Mouse (Mus musculus): ENCODE results near the gene Olfr1024. TPM values are rescaled to one million over a fixed set of nuclear protein-coding genes. Genes with fewer than 3 reads are reported as not detected.

The Olfr1024 gene
- not detected in 2 replicates for polyA plus RNA-seq (2012; rRNA removed)

- Histone ChIP-seq H3K4me3 (ENCODE audit: control insufficient read depth, insufficient read depth, low read length) (no peak within 1 kb of the TSS), H3K36me3 (ENCODE audit: control insufficient read depth, insufficient read depth, low read length) (no peaks in the 10 kb centered on the region), H3K27ac (ENCODE audit: control insufficient read depth, insufficient read depth, low read length) (no peak within 1 kb of the TSS), H3K27me3 (ENCODE audit: control insufficient read depth, insufficient read depth, low read length) (no peaks in the 10 kb centered on the region), H3K4me1 (replicated peaks; ENCODE audit: control insufficient read depth, insufficient read depth, low read length) (no peaks in the 10 kb centered on the region)
- WGBS, result 89% methylated on average over 3 of the region's 3 CpGs
- no peak for DNase-seq
- TF ChIP-seq CTCF (IDR thresholded peaks at IDR 0.05; ENCODE audit: borderline replicate concordance, control insufficient read depth, extremely low read depth, insufficient read depth, low read length, poor library complexity) (no peak), POLR2A (IDR thresholded peaks at IDR 0.05; ENCODE audit: control insufficient read depth, extremely low read depth, insufficient read depth, low read length, poor library complexity) (no peak)
Measured at GRCm38 (mm10) chr2:85904952-85905351, at the start of gene Olfr1024. Gene Olfr1024 (minus strand): TSS chr2:85905052.

- Histone ChIP-seq H3K36me3 (ENCODE audit: control insufficient read depth, insufficient read depth, low read length) (no peaks in the 10 kb centered on the region), H3K4me3 (ENCODE audit: control insufficient read depth, insufficient read depth, low read length) (no peak within 1 kb of the TSS), H3K27ac (ENCODE audit: control insufficient read depth, insufficient read depth, low read length) (no peak within 1 kb of the TSS), H3K27me3 (ENCODE audit: control insufficient read depth, insufficient read depth, low read length) (no peaks in the 10 kb centered on the region), H3K4me1 (replicated peaks; ENCODE audit: control insufficient read depth, insufficient read depth, low read length) (no peaks in the 10 kb centered on the region)
- WGBS, result 88% methylated on average over 1 of the region's 1 CpGs
- TF ChIP-seq POLR2A (IDR thresholded peaks at IDR 0.05; ENCODE audit: control insufficient read depth, extremely low read depth, insufficient read depth, low read length, poor library complexity), result no peak
- no peak for TF ChIP-seq CTCF (IDR thresholded peaks at IDR 0.05; ENCODE audit: borderline replicate concordance, control insufficient read depth, extremely low read depth, insufficient read depth, low read length, poor library complexity)
- no peak for DNase-seq
Measured at GRCm38 (mm10) chr2:85950137-85950536, 45.3 kb upstream of the Olfr1024 start, which contains the start of gene Olfr1028. Gene Olfr1028 (plus strand): TSS chr2:85950437.

DNA sequence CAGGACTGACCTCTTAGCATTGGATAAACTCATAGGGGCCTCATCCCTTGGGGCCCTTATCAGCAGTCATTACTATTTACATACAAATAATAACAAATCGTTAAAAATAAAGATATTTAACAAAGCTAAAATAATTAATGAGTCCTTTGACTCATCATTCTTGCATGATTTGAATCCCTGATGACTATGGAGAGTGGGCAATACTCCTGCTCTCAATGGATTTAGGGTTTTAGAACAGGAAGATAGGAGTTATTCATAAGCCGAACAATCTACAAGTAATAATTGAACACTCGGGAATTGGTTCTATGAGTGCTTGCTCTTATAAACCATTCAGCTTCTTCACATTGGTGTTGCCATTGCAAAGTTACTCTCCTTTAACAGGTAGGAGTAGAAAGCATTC, 16.4 kb upstream of the Olfr1024 start, which contains the start of gene Olfr1026:
Gene Olfr1026, plus strand, starts transcription at position 301 of the 400 bp plus-strand sequence.
- no peak for TF ChIP-seq POLR2A (IDR thresholded peaks at IDR 0.05; ENCODE audit: control insufficient read depth, extremely low read depth, insufficient read depth, low read length, poor library complexity)
- no peak for TF ChIP-seq CTCF (IDR thresholded peaks at IDR 0.05; ENCODE audit: borderline replicate concordance, control insufficient read depth, extremely low read depth, insufficient read depth, low read length, poor library complexity)
- H3K27ac ChIP-seq (ENCODE audit: control insufficient read depth, insufficient read depth, low read length), result no peak within 1 kb of the TSS
- DNase-seq, result no peak
- no peaks in the 10 kb centered on the region for H3K27me3 ChIP-seq (ENCODE audit: control insufficient read depth, insufficient read depth, low read length)
- H3K4me3 ChIP-seq (ENCODE audit: control insufficient read depth, insufficient read depth, low read length), result no peak within 1 kb of the TSS
- no peaks in the 10 kb centered on the region for H3K4me1 ChIP-seq (replicated peaks; ENCODE audit: control insufficient read depth, insufficient read depth, low read length)
- WGBS, result 93% methylated on average over 3 of the region's 3 CpGs
- H3K36me3 ChIP-seq (ENCODE audit: control insufficient read depth, insufficient read depth, low read length), result no peaks in the 10 kb centered on the region

DNA sequence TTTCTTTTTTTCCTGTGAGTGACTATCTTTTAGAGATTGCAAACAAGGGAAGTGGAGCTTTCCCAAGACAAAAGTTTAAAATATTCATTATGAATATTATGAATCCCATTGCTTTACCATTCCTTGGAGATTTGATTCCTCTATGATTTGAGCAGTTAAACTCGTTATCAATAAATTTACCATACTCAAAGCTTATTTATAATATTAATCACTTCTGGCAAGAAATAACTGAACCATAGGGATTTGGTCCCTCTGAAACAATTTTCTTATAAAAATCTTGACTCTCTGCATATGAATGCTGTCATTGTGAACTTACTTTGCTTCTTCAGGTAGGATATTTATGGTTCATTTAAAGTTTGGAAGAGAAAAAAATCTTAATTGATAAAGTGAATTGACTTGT, 10.0 kb upstream of the Olfr1024 start, which contains the start of gene Olfr1025-ps1:
Gene Olfr1025-ps1, plus strand, starts transcription at position 301 of the 400 bp plus-strand sequence.
- H3K4me3 ChIP-seq (ENCODE audit: control insufficient read depth, insufficient read depth, low read length), result no peak within 1 kb of the TSS
- H3K27me3 ChIP-seq (ENCODE audit: control insufficient read depth, insufficient read depth, low read length), result no peaks in the 10 kb centered on the region
- no peaks in the 10 kb centered on the region for H3K4me1 ChIP-seq (replicated peaks; ENCODE audit: control insufficient read depth, insufficient read depth, low read length)
- TF ChIP-seq CTCF (IDR thresholded peaks at IDR 0.05; ENCODE audit: borderline replicate concordance, control insufficient read depth, extremely low read depth, insufficient read depth, low read length, poor library complexity) (no peak), POLR2A (IDR thresholded peaks at IDR 0.05; ENCODE audit: control insufficient read depth, extremely low read depth, insufficient read depth, low read length, poor library complexity) (no peak)
- DNase-seq, result no peak
- WGBS, result 65% methylated on average over 1 of the region's 1 CpGs
- H3K36me3 ChIP-seq (ENCODE audit: control insufficient read depth, insufficient read depth, low read length), result no peaks in the 10 kb centered on the region
- no peak within 1 kb of the TSS for H3K27ac ChIP-seq (ENCODE audit: control insufficient read depth, insufficient read depth, low read length)

DNA sequence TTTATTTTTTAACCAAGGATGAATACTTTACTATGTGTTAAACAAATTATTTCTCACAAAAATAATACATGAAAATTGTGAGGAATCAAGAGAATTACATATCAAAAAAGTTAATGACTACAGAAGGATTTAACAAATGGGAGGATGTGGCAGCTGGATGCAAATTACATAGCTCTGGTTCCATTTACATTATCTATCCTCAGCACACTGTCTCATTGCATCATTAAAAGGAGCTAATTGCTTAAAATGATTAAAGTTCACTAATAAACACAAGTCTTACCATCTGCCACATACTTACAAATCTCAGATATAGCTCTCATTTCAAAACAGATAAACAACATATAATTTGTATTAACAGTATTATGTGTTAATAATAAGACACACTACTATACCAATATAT, 8.3 kb upstream of the Olfr1024 start:
- Histone ChIP-seq H3K4me3 (ENCODE audit: control insufficient read depth, insufficient read depth, low read length) (no peak overlapping the region), H3K27ac (ENCODE audit: control insufficient read depth, insufficient read depth, low read length) (no peak overlapping the region), H3K36me3 (ENCODE audit: control insufficient read depth, insufficient read depth, low read length) (no peaks in the 10 kb centered on the region), H3K4me1 (replicated peaks; ENCODE audit: control insufficient read depth, insufficient read depth, low read length) (no peaks in the 10 kb centered on the region), H3K27me3 (ENCODE audit: control insufficient read depth, insufficient read depth, low read length) (no peaks in the 10 kb centered on the region)
- DNase-seq, result no peak
- TF ChIP-seq CTCF (IDR thresholded peaks at IDR 0.05; ENCODE audit: borderline replicate concordance, control insufficient read depth, extremely low read depth, insufficient read depth, low read length, poor library complexity) (no peak), POLR2A (IDR thresholded peaks at IDR 0.05; ENCODE audit: control insufficient read depth, extremely low read depth, insufficient read depth, low read length, poor library complexity) (no peak)

DNA sequence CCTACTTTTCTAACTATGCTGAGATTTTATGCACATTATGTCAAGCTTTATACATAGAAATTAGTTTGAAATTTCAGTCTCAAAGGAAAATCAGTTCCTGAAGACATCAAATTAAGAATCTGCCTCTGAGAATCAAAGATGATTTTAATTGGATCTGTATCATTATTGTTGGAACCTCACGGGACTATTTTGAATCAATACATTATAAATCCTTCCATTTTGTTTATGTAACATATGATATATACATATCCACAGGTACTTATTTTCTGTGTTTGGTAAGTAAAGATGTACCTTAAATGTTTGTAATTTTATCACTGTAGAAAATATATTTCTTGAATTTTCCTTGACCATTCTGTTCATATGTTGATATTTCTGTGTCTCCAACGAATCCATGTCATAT, 19.5 kb downstream of the Olfr1024 start, which contains the start of gene Olfr1023:
Gene Olfr1023, plus strand, starts transcription at position 301 of the 400 bp plus-strand sequence.
- Histone ChIP-seq H3K36me3 (ENCODE audit: control insufficient read depth, insufficient read depth, low read length) (no peaks in the 10 kb centered on the region), H3K27ac (ENCODE audit: control insufficient read depth, insufficient read depth, low read length) (no peak within 1 kb of the TSS), H3K4me1 (replicated peaks; ENCODE audit: control insufficient read depth, insufficient read depth, low read length) (no peaks in the 10 kb centered on the region), H3K4me3 (ENCODE audit: control insufficient read depth, insufficient read depth, low read length) (no peak within 1 kb of the TSS), H3K27me3 (ENCODE audit: control insufficient read depth, insufficient read depth, low read length) (no peaks in the 10 kb centered on the region)
- 70% methylated on average over 2 of the region's 2 CpGs for WGBS
- DNase-seq, result no peak
- no peak for TF ChIP-seq POLR2A (IDR thresholded peaks at IDR 0.05; ENCODE audit: control insufficient read depth, extremely low read depth, insufficient read depth, low read length, poor library complexity)
- TF ChIP-seq CTCF (IDR thresholded peaks at IDR 0.05; ENCODE audit: borderline replicate concordance, control insufficient read depth, extremely low read depth, insufficient read depth, low read length, poor library complexity), result no peak

- no peaks in the 10 kb centered on the region for H3K27me3 ChIP-seq (ENCODE audit: control insufficient read depth, insufficient read depth, low read length)
- no peak for DNase-seq
- no peak within 1 kb of the TSS for H3K27ac ChIP-seq (ENCODE audit: control insufficient read depth, insufficient read depth, low read length)
- no peak for TF ChIP-seq CTCF (IDR thresholded peaks at IDR 0.05; ENCODE audit: borderline replicate concordance, control insufficient read depth, extremely low read depth, insufficient read depth, low read length, poor library complexity)
- TF ChIP-seq POLR2A (IDR thresholded peaks at IDR 0.05; ENCODE audit: control insufficient read depth, extremely low read depth, insufficient read depth, low read length, poor library complexity), result no peak
- 68% methylated on average over 2 of the region's 2 CpGs for WGBS
- no peaks in the 10 kb centered on the region for H3K36me3 ChIP-seq (ENCODE audit: control insufficient read depth, insufficient read depth, low read length)
- no peaks in the 10 kb centered on the region for H3K4me1 ChIP-seq (replicated peaks; ENCODE audit: control insufficient read depth, insufficient read depth, low read length)
- H3K4me3 ChIP-seq (ENCODE audit: control insufficient read depth, insufficient read depth, low read length), result no peak within 1 kb of the TSS
Measured at GRCm38 (mm10) chr2:85868294-85868693, 36.6 kb downstream of the Olfr1024 start, which contains the start of gene Olfr1022. Gene Olfr1022 (plus strand): TSS chr2:85868594.

Other genes with a start within 250 kb of the Olfr1024 start
- not detected in 2 replicates for gene Olfr154, start 240.6 kb downstream of the Olfr1024 start, polyA plus RNA-seq (2012; rRNA removed)
- not detected in 2 replicates for gene Olfr1006, start 226.3 kb downstream of the Olfr1024 start, polyA plus RNA-seq (2012; rRNA removed)
- not detected in 2 replicates for gene Olfr1008, start 215.6 kb downstream of the Olfr1024 start, polyA plus RNA-seq (2012; rRNA removed)
- gene Olfr1009, start 189.6 kb downstream of the Olfr1024 start, polyA plus RNA-seq (2012; rRNA removed), result not detected in 2 replicates
- gene Olfr1012, start 142.3 kb downstream of the Olfr1024 start, polyA plus RNA-seq (2012; rRNA removed), result not detected in 2 replicates
- gene Olfr1013, start 138.0 kb downstream of the Olfr1024 start, polyA plus RNA-seq (2012; rRNA removed), result not detected in 2 replicates
- not detected in 2 replicates for gene Olfr1014, start 132.3 kb downstream of the Olfr1024 start, polyA plus RNA-seq (2012; rRNA removed)
- gene Olfr1015, start 123.0 kb downstream of the Olfr1024 start, polyA plus RNA-seq (2012; rRNA removed), result not detected in 2 replicates
- not detected in 2 replicates for gene Olfr1016, start 102.5 kb downstream of the Olfr1024 start, polyA plus RNA-seq (2012; rRNA removed)
- gene Olfr1018, start 86.6 kb downstream of the Olfr1024 start, polyA plus RNA-seq (2012; rRNA removed), result not detected in 2 replicates
- gene Olfr1019, start 59.6 kb downstream of the Olfr1024 start, polyA plus RNA-seq (2012; rRNA removed), result not detected in 2 replicates
- not detected in 2 replicates for gene Olfr1020, start 58.0 kb downstream of the Olfr1024 start, polyA plus RNA-seq (2012; rRNA removed)
- gene Olfr1022, start 36.5 kb downstream of the Olfr1024 start, polyA plus RNA-seq (2012; rRNA removed), result not detected in 2 replicates
- not detected in 2 replicates for gene Olfr1023, start 19.4 kb downstream of the Olfr1024 start, polyA plus RNA-seq (2012; rRNA removed)
- gene Olfr1025-ps1, start 10.1 kb upstream of the Olfr1024 start, polyA plus RNA-seq (2012; rRNA removed), result not detected in 2 replicates
- not detected in 2 replicates for gene Olfr1026, start 16.5 kb upstream of the Olfr1024 start, polyA plus RNA-seq (2012; rRNA removed)
- gene Olfr1028, start 45.4 kb upstream of the Olfr1024 start, polyA plus RNA-seq (2012; rRNA removed), result not detected in 2 replicates
- gene Olfr1029, start 68.8 kb upstream of the Olfr1024 start, polyA plus RNA-seq (2012; rRNA removed), result not detected in 2 replicates
- gene Olfr1030, start 74.2 kb upstream of the Olfr1024 start, polyA plus RNA-seq (2012; rRNA removed), result not detected in 2 replicates
- gene Olfr1031, start 85.3 kb upstream of the Olfr1024 start, polyA plus RNA-seq (2012; rRNA removed), result not detected in 2 replicates
- gene Olfr1032, start 100.5 kb upstream of the Olfr1024 start, polyA plus RNA-seq (2012; rRNA removed), result not detected in 2 replicates
- 0.39 and 0.56 TPM in 2 replicates for gene Olfr1033, start 115.6 kb upstream of the Olfr1024 start, polyA plus RNA-seq (2012; rRNA removed)
- 0.04 TPM in 2 replicates for gene Olfr1034, start 140.8 kb upstream of the Olfr1024 start, polyA plus RNA-seq (2012; rRNA removed)
- not detected in 2 replicates for gene Olfr1036, start 168.9 kb upstream of the Olfr1024 start, polyA plus RNA-seq (2012; rRNA removed)
- not detected in 2 replicates for gene Olfr1037, start 182.3 kb upstream of the Olfr1024 start, polyA plus RNA-seq (2012; rRNA removed)
- not detected in 2 replicates for gene Olfr1039, start 230.9 kb upstream of the Olfr1024 start, polyA plus RNA-seq (2012; rRNA removed)
- not detected in 2 replicates for gene Olfr1040, start 241.7 kb upstream of the Olfr1024 start, polyA plus RNA-seq (2012; rRNA removed)